Mouse (Mus musculus): ENCODE measurements around the gene Map3k3. TPM values are rescaled to one million over a fixed set of nuclear protein-coding genes. Genes with fewer than 3 reads are reported as not detected.

Map3k3 gene
- total RNA-seq (2023), result 193 and 212 TPM in 2 replicates

DNA sequence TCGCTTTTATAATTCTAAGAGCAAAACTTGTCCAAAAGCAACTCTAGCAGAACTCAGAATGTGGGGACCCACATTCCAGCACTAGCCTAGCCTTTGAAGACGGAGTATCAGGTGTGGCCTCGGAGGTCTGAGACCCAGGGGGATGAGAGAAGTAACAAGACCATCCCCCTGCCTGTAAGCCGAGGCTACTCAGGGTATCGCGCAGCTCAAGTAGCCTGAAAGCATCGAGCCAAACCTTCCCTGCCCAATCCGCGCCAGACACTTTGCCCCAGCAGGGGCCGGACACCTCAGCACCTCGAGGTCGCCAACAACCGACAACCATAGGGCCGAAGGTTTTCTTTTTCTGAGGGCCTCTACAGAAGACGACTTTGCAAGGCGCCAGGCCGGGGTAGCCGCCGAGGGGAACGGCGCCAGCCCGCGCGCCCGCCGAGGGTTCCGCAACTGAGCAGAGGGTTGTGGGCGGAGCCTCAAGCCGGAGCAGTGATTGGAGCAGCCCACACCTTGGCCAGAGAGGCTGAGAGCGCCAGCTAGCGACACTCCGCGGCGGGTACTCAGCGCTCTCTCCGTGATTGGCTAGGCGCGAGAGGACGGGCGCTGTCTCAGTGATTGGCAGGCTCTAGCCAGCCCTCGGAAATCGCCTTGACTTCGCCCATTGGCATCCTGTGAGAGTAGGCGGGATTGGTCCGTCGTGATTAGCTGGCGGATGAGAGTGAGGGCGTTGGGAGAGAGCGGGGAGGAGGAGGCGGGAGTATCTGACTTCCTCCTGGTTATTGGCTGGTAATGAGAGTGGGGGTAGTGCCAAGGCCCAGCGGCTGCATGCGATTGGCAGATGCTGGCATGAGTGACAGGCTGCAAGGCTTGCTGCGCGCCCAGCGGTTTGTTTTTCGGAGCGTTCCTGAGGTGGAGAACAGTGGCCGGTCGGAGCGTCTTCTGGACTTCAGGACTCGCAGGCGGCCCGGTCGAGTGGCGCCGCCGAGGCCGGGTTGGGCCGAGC, at the start of gene Map3k3:
TSS of gene Map3k3 (plus strand) at position 906 of the 994 bp plus-strand sequence.

DNA sequence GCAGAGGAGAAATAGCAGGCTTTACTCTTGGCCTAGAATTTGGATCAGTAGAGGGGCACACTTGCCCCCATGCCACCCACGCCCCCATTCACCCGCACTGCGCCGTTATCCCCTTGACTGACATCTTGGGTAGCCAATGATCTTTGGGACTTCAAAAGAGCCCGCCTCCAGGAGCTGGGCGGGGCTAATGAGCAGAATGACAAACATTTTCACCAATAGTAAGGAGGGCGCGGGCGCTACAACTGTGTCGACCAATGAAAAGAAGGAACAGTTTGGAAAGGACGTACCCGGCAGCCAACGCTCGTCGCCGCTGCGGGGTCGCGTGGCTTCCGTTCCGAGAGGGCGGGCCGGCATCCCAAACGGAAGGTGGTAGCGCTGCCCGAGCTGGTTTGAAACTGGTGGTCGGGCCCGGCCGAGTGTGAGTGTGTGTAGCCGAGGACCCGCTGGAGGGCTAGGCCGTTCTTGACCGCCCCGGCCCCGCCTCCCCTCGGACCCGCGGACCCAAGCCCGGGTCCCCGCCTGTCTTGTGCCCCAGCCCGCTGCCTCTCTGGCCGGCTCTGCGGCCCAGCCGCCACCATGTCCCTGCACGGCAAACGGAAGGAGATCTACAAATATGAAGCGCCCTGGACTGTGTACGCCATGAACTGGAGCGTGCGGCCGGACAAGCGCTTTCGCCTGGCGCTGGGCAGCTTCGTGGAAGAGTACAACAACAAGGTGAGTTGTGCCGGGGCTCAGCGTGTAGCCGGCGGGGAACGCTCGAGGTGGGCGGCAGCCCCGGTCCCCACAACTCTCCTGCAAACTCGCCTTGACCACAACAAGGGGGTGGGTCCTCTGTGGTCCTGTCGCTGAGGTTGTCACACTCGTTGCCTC, 47.6 kb upstream of the Map3k3 start, which contains the start of gene Dcaf7:
TSS of gene Dcaf7 (plus strand) at position 325 of the 870 bp plus-strand sequence.

DNA sequence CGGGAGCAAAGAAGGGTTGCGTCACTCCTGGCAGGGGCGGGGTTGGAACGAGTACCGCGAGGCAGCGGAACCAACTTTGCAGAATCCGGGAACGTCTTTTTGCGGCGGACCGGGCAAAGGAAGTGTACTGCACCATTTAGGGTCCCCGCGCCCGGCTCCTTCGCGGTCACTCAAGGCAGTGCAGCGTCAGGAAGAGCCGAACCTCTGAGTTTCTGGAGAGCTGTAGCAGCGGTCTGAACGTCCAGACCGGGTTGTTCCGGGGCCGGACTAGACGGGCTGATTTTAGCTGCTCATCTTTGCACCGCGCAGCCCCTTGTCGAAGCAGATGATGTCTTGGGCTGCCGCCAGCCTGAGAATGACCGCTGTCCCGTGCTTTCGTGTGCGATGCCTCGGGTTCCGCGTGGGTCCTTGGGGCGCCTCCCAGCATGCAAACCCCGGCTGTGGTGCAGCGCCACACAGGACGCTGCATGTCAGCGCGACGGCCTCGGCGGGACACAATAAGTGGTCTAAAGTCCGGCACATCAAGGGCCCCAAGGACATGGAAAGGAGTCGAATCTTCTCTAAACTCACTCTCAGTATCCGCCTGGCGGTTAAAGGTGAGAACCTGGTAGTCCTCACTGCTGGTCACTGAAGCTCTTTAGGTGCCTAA, 18.4 kb upstream of the Map3k3 start, which contains the start of gene Taco1:
TSS of gene Taco1 (plus strand) at position 139 of the 649 bp plus-strand sequence.

DNA sequence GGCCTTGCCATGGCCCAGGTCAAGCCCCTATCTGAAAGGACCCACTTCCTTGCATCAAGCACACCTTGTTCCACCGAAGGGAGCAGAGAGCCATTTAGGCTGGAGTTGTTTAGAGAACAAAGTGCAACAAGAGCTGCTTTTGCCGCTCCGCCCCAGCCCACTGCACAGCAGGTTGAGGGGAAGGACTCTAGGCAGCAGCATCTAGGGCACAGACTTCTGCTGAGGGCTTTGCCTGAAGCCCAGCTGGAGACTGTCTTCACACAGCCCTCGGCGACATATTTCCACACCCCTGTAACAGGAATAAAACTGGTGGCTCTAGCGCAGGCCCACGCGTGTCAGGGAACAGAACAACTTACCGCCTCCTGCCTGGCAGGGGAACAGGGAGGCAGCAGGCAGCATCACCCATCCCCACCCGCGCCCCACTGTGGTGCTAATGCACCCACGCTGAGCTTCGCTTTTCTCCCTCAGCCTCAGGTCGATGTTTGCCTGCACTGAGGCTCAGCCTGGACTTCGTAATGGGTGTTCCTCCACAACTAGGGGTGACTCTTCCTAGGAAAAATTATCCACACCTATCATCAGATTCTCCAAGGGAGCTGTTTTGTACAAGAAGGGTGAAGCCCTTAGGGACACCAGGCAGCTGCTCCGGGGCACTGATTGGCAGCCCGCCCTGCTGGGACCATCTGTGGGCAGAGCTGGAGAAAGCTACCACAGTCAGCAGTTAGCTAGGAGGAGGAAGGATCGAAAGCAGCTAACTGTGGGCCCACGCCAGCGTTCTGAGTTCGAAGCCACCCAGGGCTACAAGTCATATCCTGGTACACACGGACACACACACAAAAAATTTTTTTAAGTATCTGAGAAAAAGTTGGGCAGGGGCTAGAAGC, 76.7 kb downstream of the Map3k3 start, which contains the start of the genes Gm10840 and Limd2:
TSS of gene Gm10840 (plus strand) at position 10 of the 881 bp plus-strand sequence.
TSS of gene Limd2 (minus strand) at position 20 of the 881 bp plus-strand sequence.

GRCm38 (mm10) chr11:106202123-106202465, 117.7 kb downstream of the Map3k3 start, which contains the start of gene Strada:
Gene Strada, minus strand, starts transcription at chr11:106202168.

Other genes with a start within 250 kb of the Map3k3 start
- gene Cyb561, start 131.3 kb upstream of the Map3k3 start, total RNA-seq (2023), result 0.20 TPM in 1 of 2 replicates, not detected in the other
- gene Ace, start 116.7 kb upstream of the Map3k3 start, total RNA-seq (2023), result 0.73 and 2.0 TPM in 2 replicates
- gene Ace3, start 89.9 kb upstream of the Map3k3 start, total RNA-seq (2023), result not detected in 2 replicates
- gene Kcnh6, start 76.5 kb upstream of the Map3k3 start, total RNA-seq (2023), result not detected in 2 replicates
- gene Dcaf7, start 47.7 kb upstream of the Map3k3 start, total RNA-seq (2023), result 43.3 and 48.1 TPM in 2 replicates
- 3.5 and 4.1 TPM in 2 replicates for gene Taco1, start 18.6 kb upstream of the Map3k3 start, total RNA-seq (2023)
- gene Gm10840, start 76.2 kb downstream of the Map3k3 start, total RNA-seq (2023), result 2.3 and 4.2 TPM in 2 replicates
- gene Limd2, start 76.2 kb downstream of the Map3k3 start, total RNA-seq (2023), result 392 and 416 TPM in 2 replicates
- gene Strada, start 117.6 kb downstream of the Map3k3 start, total RNA-seq (2023), result 19.7 and 23.4 TPM in 2 replicates
- gene Ccdc47, start 131.7 kb downstream of the Map3k3 start, total RNA-seq (2023), result 22.5 and 24.8 TPM in 2 replicates
- gene Ddx42, start 132.3 kb downstream of the Map3k3 start, total RNA-seq (2023), result 35.1 and 40.9 TPM in 2 replicates
- gene Ftsj3, start 171.5 kb downstream of the Map3k3 start, total RNA-seq (2023), result 11.2 and 27.4 TPM in 2 replicates
- gene Psmc5, start 171.5 kb downstream of the Map3k3 start, total RNA-seq (2023), result 26.6 and 32.7 TPM in 2 replicates
- gene Smarcd2, start 188.4 kb downstream of the Map3k3 start, total RNA-seq (2023), result 74.7 and 86.4 TPM in 2 replicates
- gene Tcam1, start 192.1 kb downstream of the Map3k3 start, total RNA-seq (2023), result 0.16 TPM in 1 of 2 replicates, not detected in the other
- not detected in 2 replicates for gene Gh, start 217.3 kb downstream of the Map3k3 start, total RNA-seq (2023)
- gene Cd79b, start 230.1 kb downstream of the Map3k3 start, total RNA-seq (2023), result 3.8 and 15.6 TPM in 2 replicates